Mouse (Mus musculus) embryonic facial prominence, embryonic 11.5 days (tissue): ENCODE measurements around the gene Hdac5. TPM values are rescaled to one million over a fixed set of nuclear protein-coding genes. Genes with fewer than 3 reads are reported as not detected.

Experiments used
- ATAC-seq: fragments of 200-750 bp; cut with Nextera tagmentation; replicated peaks from 2 replicates; pipeline ENCODE4 v1.8.0; 2017; ENCODE audit warnings: low read depth; ENCODE audit not compliant: insufficient number of reproducible peaks, low FRiP score, low TSS enrichment
- DNase-seq: peaks from one replicate; pipeline ENCODE4 v3.0.0-alpha.2; 2015; ENCODE audit warnings: low spot score
- H3K27ac ChIP-seq: fragments of 300-500 bp; sonication (generic); replicated peaks from 2 replicates; pipeline ENCODE4 v1.5.1; 2014; ENCODE audit warnings: mild to moderate bottlenecking, low read depth, low read length, control low read depth
- H3K27me3 ChIP-seq: fragments of 300-500 bp; sonication (generic); 2 replicates; pipeline ENCODE4 v1.6.1; 2014; ENCODE audit warnings: mild to moderate bottlenecking, low read length, moderate library complexity, mixed read lengths; ENCODE audit not compliant: control insufficient read depth, insufficient read depth
- H3K36me3 ChIP-seq: fragments of 300-500 bp; sonication (generic); replicated peaks from 2 replicates; pipeline ENCODE4 v1.6.1; 2014; ENCODE audit warnings: low read depth, mild to moderate bottlenecking, low read length, moderate library complexity, mixed read lengths; ENCODE audit not compliant: control insufficient read depth, insufficient read depth
- H3K4me1 ChIP-seq: fragments of 300-500 bp; sonication (generic); 2 replicates; pipeline ENCODE4 v1.6.1; 2014; ENCODE audit warnings: low read length, mixed read lengths; ENCODE audit not compliant: control insufficient read depth, insufficient read depth
- H3K4me2 ChIP-seq: fragments of 300-500 bp; sonication (generic); 2 replicates; pipeline ENCODE4 v1.6.1; 2014; ENCODE audit warnings: low read depth, mild to moderate bottlenecking, control low read depth, low read length, moderate library complexity
- H3K4me3 ChIP-seq: fragments of 300-500 bp; sonication (generic); 2 replicates; pipeline ENCODE4 v1.5.1; 2014; ENCODE audit warnings: low read depth, low read length, control low read depth
- H3K9ac ChIP-seq: fragments of 300-500 bp; sonication (generic); replicated peaks from 2 replicates; pipeline ENCODE4 v1.6.1; 2014; ENCODE audit warnings: mild to moderate bottlenecking, control low read depth, low read length
- H3K9me3 ChIP-seq: fragments of 300-500 bp; sonication (generic); replicated peaks from 2 replicates; pipeline ENCODE4 v1.6.1; 2016; ENCODE audit warnings: mild to moderate bottlenecking, low read length, inconsistent platforms, mixed read lengths; ENCODE audit not compliant: control insufficient read depth
- WGBS: fragments of 180-500 bp; shearing (Covaris S2); extraction: QIAGEN DNeasy Blood & Tissue Kit; methylation state at CpG from one replicate; pipeline ENCODE4 v1.1.7; 2014; 5-methylcytosine and 5-hydroxymethylcytosine counted together
- polyA plus RNA-seq: library from polyadenylated mRNA; unstranded; fragments of >200 nt; fragmentation: Nextera tagmentation; extraction: Ambion mirVana; gene quantifications from 2 replicates; pipeline ENCODE4 v1.2.1, GENCODE M21; 2014

Hdac5 gene
- 21.9 and 24.0 TPM in 2 replicates for polyA plus RNA-seq

GRCm38 (mm10) chr11:102230006-102230741 is at the start of gene Hdac5:
Gene Hdac5, minus strand, starts transcription at chr11:102230166.
- Histone ChIP-seq H3K27ac (peak within 1 kb of the TSS; percentile 59), H3K9me3 (no peaks in the 10 kb centered on the region), H3K36me3 (no peaks in the 10 kb centered on the region), H3K4me3 (peak within 1 kb of the TSS; percentile 93), H3K27me3 (no peaks in the 10 kb centered on the region), H3K4me1 (peaks cover 10% of the 10 kb centered on the region; the same call in 1 of the 2 replicates), H3K4me2 (peak within 1 kb of the TSS; percentile 85), H3K9ac (peak within 1 kb of the TSS; percentile 86)
- DNase-seq (peak; percentile 100), ATAC-seq (peak; percentile 72)
- under 1% methylated on average over 40 of the region's 49 CpGs for WGBS

DNA sequence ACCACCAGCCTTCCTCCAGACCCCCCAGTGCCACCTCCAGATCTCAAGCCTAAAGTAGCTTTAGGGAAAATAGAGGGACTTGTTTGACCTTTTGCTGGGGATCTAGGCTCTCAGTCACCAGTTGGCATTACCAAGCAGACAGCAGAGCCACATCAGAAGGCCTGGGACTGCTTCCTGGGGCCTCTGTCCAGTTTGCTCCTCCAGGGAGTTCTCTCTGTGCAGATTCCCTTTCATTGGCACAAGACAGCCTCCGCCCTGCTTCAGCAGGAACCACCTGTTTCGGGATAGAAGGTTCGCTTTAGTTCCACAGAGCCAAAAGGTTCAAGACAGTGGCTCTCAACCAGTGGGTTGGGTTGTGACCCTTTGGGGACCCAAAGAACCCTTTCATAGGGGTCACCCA is 49.6 kb upstream of the Hdac5 start:
- no peak overlapping the region for H3K9ac ChIP-seq
- no peak overlapping the region for H3K27ac ChIP-seq
- DNase-seq (no peak), ATAC-seq (no peak)
- 94% methylated on average over 3 of the region's 3 CpGs for WGBS
- no peaks in the 10 kb centered on the region for H3K36me3 ChIP-seq
- H3K4me1 ChIP-seq = peaks cover 3% of the 10 kb centered on the region
- H3K27me3 ChIP-seq = no peaks in the 10 kb centered on the region
- no peak overlapping the region for H3K4me3 ChIP-seq
- H3K9me3 ChIP-seq = no peaks in the 10 kb centered on the region
- H3K4me2 ChIP-seq = no peak overlapping the region

GRCm38 (mm10) chr11:102277754-102278153 is 47.8 kb upstream of the Hdac5 start:
- Histone ChIP-seq H3K36me3 (no peaks in the 10 kb centered on the region), H3K4me1 (peaks cover 3% of the 10 kb centered on the region), H3K4me2 (no peak overlapping the region), H3K9ac (no peak overlapping the region), H3K27me3 (no peaks in the 10 kb centered on the region), H3K4me3 (no peak overlapping the region), H3K9me3 (no peaks in the 10 kb centered on the region), H3K27ac (no peak overlapping the region)
- DNase-seq (no peak), ATAC-seq (no peak)
- WGBS = 54% methylated on average over 9 of the region's 12 CpGs

- Histone ChIP-seq H3K9ac (peak overlapping the region; percentile 73), H3K27me3 (no peaks in the 10 kb centered on the region), H3K36me3 (no peaks in the 10 kb centered on the region), H3K4me3 (peak overlapping the region; percentile 37), H3K4me1 (peaks cover 3% of the 10 kb centered on the region), H3K27ac (no peak overlapping the region), H3K9me3 (no peaks in the 10 kb centered on the region), H3K4me2 (peak overlapping the region; percentile 81)
- peak; percentile 61 for DNase-seq
- WGBS = 1% methylated on average over 33 of the region's 33 CpGs
- peak; percentile 77 for ATAC-seq
These were observed 46.5 kb upstream of the Hdac5 start for GRCm38 (mm10) chr11:102276411-102276915.

- no peaks in the 10 kb centered on the region for H3K4me1 ChIP-seq
- WGBS = 84% methylated on average over 12 of the region's 12 CpGs
- H3K27ac ChIP-seq = no peak within 1 kb of the TSS
- no peaks in the 10 kb centered on the region for H3K9me3 ChIP-seq
- no peaks in the 10 kb centered on the region; the same call in 1 of the 2 replicates for H3K36me3 ChIP-seq
- H3K9ac ChIP-seq = no peak within 1 kb of the TSS
- no peak within 1 kb of the TSS for H3K4me2 ChIP-seq
- DNase-seq (no peak), ATAC-seq (no peak)
- H3K27me3 ChIP-seq = no peaks in the 10 kb centered on the region
- no peak within 1 kb of the TSS for H3K4me3 ChIP-seq
These were observed 38.7 kb upstream of the Hdac5 start, which contains the start of gene Asb16 for GRCm38 (mm10) chr11:102268520-102269244. Gene Asb16, plus strand, starts transcription at chr11:102268743.

- WGBS = 6% methylated on average over 11 of the region's 11 CpGs
- no peak overlapping the region for H3K4me2 ChIP-seq
- H3K4me3 ChIP-seq = no peak overlapping the region
- DNase-seq (peak; percentile 85), ATAC-seq (peak; percentile 75; the same call in 1 of the 2 replicates)
- H3K9ac ChIP-seq = peak overlapping the region; percentile 22
- no peaks in the 10 kb centered on the region; the same call in 1 of the 2 replicates for H3K36me3 ChIP-seq
- no peaks in the 10 kb centered on the region for H3K27me3 ChIP-seq
- no peak overlapping the region for H3K27ac ChIP-seq
- no peaks in the 10 kb centered on the region for H3K4me1 ChIP-seq
- no peaks in the 10 kb centered on the region for H3K9me3 ChIP-seq
These were observed 37.5 kb upstream of the Hdac5 start for GRCm38 (mm10) chr11:102267480-102267879.

DNA sequence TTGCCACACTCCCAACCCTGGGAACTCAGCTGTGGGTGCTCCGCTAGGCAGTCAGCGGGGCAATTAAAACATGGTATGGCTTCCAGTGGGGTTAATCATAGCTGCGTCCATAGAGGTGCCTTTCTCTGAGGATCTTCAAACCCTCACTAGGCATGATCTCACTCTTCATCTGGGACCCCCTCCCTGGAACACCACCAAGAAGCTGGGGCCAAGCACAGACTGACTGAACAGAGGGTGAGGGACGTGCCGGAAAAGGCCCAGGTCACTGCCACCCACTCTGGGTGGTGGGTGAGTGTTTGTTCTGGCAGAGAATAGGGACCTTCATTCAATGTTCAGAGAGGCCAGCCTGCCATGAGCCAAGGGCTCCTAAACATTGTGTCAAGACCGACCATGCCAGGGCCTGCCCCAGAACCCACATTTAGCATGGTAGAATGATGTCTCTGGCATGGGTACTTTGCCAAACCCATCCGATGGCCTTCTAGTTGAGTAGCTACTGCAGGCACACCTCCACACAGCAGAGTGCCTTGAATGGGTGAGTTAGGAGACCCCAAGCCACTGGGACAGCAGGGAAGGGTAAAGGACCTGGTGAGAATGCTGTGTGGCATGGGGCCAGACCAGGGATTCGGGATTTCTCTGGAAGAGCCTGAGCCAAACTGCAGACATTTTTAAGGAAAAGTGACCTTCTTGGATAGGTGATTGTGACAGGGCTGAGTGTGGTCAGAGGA is 36.8 kb upstream of the Hdac5 start:
- Histone ChIP-seq H3K9ac (peak overlapping the region; percentile 22), H3K36me3 (peaks cover 2% of the 10 kb centered on the region; the same call in 1 of the 2 replicates), H3K27me3 (no peaks in the 10 kb centered on the region), H3K4me3 (no peak overlapping the region), H3K4me2 (no peak overlapping the region), H3K4me1 (no peaks in the 10 kb centered on the region), H3K9me3 (no peaks in the 10 kb centered on the region), H3K27ac (no peak overlapping the region)
- no peak for DNase-seq
- peak; percentile 12; the same call in 1 of the 2 replicates for ATAC-seq
- 87% methylated on average over 8 of the region's 8 CpGs for WGBS
